Mouse (Mus musculus) urinary bladder, postnatal 4 days (tissue): ENCODE measurements around the gene Gm3415.
"Not testable (repeated sequence)": the region's sequence is repeated elsewhere in the genome, so short reads cannot be mapped to it uniquely, and the experiment has no call there.

ENCODE experiments used
- DNase-seq, 2 experiments: peaks; one replicate each; pipeline ENCODE4 v3.0.0; 2021 to 2022; ENCODE audit warnings: low spot score in 2 of 2

The Gm3415 gene

DNA sequence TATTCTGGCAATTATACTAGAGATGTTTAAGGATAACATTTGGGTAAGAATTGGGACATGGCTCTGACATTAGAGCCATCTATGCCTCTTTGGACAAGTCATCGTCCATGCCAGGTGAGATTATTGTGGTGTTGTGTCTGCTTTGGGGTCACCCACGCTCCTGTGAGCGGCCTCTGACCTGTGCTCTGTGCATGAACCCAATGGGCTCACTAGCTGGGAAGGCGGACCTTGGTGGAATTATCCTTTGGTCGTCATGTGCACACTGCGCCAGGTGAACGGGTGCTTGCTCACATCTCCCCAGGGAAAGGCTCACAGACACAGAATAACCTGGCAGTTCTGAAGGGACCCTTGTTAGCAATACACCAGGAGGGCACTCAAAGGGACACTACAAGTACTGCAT is 43.3 kb downstream of the Gm3415 start:
- DNase-seq = not testable (repeated sequence)

- no peak for DNase-seq
These were observed 44.0 kb downstream of the Gm3415 start for GRCm38 (mm10) chr5:146599970-146600369.

GRCm38 (mm10) chr5:146606221-146606620 is 50.3 kb downstream of the Gm3415 start:
- no peak for DNase-seq

DNA sequence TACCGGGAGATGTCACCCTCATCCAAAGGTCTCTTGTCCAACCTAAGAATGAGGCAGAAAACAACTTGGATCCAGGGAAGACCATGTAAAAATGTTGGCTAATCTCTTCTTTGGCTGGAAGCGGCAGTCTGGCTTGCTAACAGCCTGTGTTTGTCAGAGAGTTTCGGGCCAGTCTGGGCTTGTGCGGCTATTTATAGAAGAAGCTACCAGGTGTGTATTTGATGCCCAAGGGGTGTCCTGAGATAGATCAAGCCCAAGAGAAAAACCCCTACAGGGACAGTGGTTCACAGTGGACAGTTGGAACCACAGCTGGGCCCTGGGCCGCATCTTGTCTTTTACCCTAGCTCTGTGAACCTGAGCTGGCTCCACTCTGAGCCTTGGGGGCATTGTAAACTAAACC is 51.0 kb downstream of the Gm3415 start:
- DNase-seq = no peak

GRCm38 (mm10) chr5:146607816-146608215 is 51.9 kb downstream of the Gm3415 start:
- DNase-seq = no peak
